Mouse (Mus musculus): ENCODE results near the gene Klhl3. TPM values are rescaled to one million over a fixed set of nuclear protein-coding genes. Genes with fewer than 3 reads are reported as not detected.

The Klhl3 gene
- total RNA-seq, 2 experiments from 2014 or later = 0.36 to 0.67 TPM

DNA sequence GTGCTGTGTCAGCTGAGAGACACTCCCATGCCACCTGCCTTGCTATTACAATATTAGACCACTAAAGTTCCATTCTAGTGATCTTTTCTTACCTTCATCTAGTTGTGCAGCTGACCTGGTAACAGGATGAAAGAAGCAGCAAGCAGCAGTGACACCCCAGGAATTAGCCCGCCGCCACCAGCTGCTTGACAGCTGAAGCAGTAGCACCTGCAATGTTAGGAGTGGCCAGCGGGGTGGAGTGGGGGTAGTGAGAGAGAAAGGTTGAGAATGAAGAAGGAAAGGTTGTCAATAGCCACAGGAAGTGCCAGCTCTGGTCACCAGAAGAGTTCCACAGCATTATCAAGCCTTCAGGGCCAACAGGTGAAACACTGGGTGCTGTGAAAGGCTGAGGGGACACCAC lies 18.3 kb upstream of the Klhl3 start:
- intact Hi-C loops (cut with DNase I) = no loop called here
- Histone ChIP-seq H3K4me3 (no peak overlapping the region), H3K27ac (no peak overlapping the region)
- no peak for DNase-seq
- TF ChIP-seq CTCF (IDR thresholded peaks at IDR 0.05) = no peak

DNA sequence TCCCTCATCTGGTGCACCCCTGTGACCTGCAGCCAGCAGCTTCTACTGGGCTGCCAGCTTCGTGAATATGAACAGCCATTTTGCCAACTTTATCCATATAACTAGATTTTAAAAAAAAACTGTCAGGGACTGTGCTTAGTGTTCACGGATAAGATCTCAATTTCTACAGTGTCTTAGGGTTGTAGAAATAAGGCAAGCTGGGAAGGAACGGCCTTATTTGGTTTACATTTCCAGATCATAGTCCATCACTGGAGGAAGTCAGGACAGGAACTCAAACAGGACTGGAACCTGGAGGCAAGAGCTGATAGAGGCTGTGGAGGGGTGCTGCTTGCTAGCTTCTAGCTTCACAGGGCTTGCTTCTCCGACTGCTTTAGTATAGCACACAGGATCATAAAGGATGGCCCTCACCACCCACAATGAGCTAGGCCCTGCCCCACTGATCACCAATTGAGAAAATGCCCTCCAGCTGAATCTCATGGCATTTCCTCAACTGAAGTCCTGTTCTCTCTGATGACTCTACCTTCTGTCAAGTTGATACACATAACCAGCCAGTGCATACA lies 16.4 kb upstream of the Klhl3 start:
- no peak for DNase-seq
- H3K4me3 ChIP-seq = peak overlapping the region; percentile 96
- TF ChIP-seq CTCF (IDR thresholded peaks at IDR 0.05) = no peak
- H3K27ac ChIP-seq = peak overlapping the region; percentile 100
- intact Hi-C loops (cut with DNase I) = loop anchor here (2.0 to 10.0 kb wide), 2 partner anchors 27 to 255 kb away; partner anchors contain the start of genes 2210016F16Rik and Idnk

DNA sequence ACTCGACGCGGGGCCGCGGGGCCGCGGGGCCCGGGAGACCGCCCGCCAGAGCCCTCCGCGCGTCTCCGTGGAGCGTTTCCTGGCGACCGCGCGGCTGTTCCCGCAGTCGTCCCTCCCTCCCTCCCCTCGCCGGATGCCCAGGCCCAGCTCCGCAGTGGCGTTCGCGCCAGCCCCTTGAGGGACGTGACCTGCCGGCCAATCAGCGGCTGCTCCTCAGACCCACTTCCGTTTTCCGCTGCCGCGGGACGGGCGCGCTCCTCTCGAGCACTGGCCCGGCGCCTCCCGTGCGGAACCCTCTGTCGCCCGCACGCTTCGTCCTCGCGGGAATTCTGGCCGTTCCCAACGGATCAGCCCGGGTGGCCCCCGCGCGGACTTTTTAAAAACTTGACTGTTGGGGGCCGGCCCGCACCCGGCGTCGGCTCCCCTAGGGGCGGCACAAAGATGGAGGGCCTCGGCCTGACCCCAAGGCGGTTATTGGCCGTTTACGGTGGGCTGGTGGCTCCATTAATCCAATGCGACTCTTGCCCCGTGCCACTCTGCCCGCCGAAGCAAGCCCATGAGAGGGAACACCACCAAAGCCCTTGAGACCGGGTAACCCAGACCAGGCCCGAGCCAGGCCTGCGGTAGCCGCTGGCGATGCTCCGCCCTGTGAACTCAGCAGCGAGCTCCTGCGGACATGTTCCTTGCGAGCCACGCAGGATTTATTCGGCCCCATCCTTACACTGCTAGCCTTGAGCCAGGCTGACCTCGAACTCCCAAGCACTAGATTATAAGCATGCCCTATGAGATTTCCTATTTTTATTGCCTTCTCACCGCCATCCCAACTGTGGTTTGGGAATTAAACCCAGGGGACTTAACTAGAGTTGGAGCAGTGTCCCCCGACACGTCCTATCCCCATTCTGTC lies 15.6 kb upstream of the Klhl3 start:
- Histone ChIP-seq H3K4me3 (peak overlapping the region; percentile 96), H3K27ac (peak overlapping the region; percentile 100)
- peak; percentile 99 for DNase-seq
- intact Hi-C loops (cut with DNase I) = loop anchor here (2.0 to 10.0 kb wide), 2 partner anchors 28 to 256 kb away; partner anchors contain the start of genes 2210016F16Rik and Idnk
- TF ChIP-seq CTCF (IDR thresholded peaks at IDR 0.05) = peak; percentile 9; the same call in 1 of the 2 replicates

DNA sequence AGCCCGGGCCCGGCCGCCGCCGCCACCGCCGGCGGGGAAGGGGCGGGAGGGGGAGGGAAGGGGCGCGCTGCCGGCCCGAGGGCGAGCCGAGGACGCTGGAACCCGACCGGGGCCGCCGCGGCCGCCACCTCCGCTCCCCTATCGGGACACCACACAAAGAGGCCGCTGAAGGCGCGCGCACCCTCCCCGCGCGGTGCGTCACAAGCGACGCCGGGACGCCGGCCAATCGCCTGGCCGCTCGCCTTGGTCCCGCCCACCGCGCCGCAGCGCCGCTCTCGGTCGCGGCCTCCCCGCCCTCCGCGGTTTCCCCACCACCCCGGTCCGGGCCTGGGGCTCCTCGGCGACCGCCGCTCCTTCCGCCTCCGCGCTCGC lies 15.0 kb upstream of the Klhl3 start, which contains the start of gene Hnrnpa0:
TSS of gene Hnrnpa0 (minus strand) at position 161 of the 372 bp plus-strand sequence.
- Histone ChIP-seq H3K4me3 (peak within 1 kb of the TSS; percentile 96), H3K27ac (peak within 1 kb of the TSS; percentile 100)
- no peak for TF ChIP-seq CTCF (IDR thresholded peaks at IDR 0.05)
- DNase-seq = peak; percentile 97
- intact Hi-C loops (cut with DNase I) = loop anchor here (2.0 to 10.0 kb wide), 2 partner anchors 28 to 256 kb away; partner anchors contain the start of genes 2210016F16Rik and Idnk

DNA sequence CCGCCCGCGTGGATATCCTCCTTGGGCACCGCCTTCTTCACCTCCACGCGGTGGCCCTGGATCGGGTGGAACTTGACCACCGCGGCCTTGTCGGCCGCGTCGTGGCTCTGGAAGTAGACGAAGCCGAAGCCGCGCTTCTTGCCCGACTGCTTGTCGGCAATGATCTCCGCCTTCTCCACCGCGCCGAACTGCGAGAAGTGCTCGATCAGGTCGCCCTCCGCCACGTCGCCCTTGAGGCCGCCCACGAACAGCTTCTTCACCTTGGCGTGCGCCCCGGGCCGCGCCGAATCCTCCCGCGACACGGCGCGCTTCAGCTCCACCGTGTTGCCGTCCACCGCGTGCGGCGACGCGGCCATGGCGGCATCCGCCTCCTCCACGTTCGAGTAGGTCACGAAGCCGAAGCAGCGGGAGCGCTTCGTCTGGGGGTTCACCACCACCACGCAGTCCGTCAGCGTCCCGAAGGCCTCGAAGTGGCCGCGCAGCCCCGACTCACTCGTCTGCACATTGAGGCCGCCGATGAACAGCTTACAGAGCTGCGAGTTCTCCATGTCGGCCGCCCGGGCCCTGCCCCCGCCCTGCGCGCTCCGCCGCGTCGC lies 14.5 kb upstream of the Klhl3 start:
- intact Hi-C loops (cut with DNase I) = loop anchor here (2.0 to 10.0 kb wide), 2 partner anchors 29 to 257 kb away; partner anchors contain the start of genes 2210016F16Rik and Idnk
- TF ChIP-seq CTCF (IDR thresholded peaks at IDR 0.05) = no peak
- Histone ChIP-seq H3K27ac (peak overlapping the region; percentile 100), H3K4me3 (peak overlapping the region; percentile 96)
- peak; percentile 72 for DNase-seq

DNA sequence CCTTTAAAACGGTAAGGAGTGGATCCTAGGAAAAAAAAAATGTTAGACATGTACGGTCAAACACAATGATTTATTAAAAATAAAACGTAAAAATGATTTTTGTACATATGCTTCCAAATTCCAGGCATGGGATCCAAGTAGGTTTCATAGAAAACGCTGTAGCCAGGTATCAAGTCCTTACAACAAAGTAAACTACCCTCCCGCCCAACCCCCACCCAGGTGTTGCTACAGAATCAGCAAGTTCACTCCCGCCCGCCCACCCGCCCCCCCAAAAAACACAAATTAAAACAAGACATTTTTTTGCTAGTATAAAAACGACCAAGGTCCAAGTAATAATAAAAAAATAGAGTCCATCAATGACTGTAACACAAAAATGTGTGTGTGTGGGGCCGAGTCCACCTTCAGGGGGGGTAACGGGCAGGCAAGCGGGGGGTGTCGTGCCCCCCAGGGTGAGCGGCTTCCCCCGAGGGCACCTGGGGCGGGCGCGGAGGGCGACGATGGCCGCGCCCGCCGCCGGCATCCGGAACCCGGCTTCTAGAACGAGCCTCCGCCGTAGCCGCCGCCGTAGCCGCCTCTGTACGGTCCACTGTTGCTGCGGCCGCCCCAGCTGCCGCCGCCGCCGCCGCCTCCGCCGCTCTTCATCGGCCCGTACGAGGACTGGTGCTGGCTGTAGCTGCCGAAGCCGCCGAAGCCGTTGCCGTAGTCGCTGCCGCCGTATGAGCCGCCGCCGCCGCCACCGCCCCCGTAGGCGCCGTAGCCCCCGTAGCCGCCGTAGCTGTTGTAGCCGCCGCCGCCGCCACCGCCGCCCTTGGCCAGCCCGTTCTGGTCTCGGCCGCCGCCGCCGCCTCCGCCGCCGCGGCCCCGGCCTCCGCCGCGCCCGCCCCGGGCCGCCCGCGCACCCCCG lies 13.7 kb upstream of the Klhl3 start:
- intact Hi-C loops (cut with DNase I) = loop anchor here (10.0 kb wide), 1 partner anchor 258 kb away; the partner anchor contains the start of gene 2210016F16Rik
- no peak for TF ChIP-seq CTCF (IDR thresholded peaks at IDR 0.05)
- peak overlapping the region; percentile 96 for H3K4me3 ChIP-seq
- DNase-seq = peak; percentile 64
- H3K27ac ChIP-seq = peak overlapping the region; percentile 100

DNA sequence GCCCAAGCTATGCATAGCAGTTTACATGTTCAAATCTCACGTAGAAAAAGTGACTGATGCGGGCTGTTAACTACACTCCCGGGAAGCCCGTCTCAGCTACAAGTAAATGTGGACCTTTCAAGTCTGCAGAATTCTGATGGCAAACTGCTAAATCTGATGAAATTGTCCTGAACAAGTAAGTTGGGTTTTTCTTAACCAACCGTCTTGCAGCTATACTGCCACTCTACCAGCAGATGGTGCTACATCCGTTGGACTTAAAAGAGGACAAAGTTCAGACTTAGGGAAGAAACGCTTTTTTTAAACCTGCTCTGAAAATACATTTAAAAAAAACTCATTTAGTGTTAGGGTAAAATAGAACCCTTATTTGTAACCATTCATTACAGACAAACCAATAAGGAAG lies 12.7 kb upstream of the Klhl3 start:
- H3K4me3 ChIP-seq = peak overlapping the region; percentile 96
- DNase-seq = peak; percentile 36
- peak overlapping the region; percentile 100 for H3K27ac ChIP-seq
- intact Hi-C loops (cut with DNase I) = loop anchor here (10.0 kb wide), 1 partner anchor 259 kb away; the partner anchor contains the start of gene 2210016F16Rik
- TF ChIP-seq CTCF (IDR thresholded peaks at IDR 0.05) = no peak; the same call in 1 of the 2 replicates

DNA sequence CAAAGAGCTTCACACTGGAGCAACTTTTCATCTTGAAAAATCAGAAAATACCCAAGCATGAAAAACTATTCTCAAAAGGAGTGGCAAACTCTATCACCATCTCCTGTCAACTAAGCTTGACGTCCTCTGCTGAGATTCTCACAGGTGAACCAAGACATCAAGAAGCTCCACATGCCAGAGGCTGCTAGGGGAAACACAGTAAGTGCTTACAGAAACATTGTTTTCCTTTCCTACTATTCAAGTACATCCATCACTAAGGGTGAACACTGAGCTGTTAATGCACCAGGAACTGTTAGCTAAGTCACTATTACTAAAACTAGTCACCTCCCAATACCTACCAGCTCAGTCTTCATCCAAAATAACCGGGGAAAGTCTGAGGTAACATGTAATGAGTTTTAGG lies 11.6 kb upstream of the Klhl3 start:
- DNase-seq = no peak
- TF ChIP-seq CTCF (IDR thresholded peaks at IDR 0.05) = no peak
- Histone ChIP-seq H3K27ac (no peak overlapping the region), H3K4me3 (no peak overlapping the region)
- intact Hi-C loops (cut with DNase I) = loop anchor here (10.0 kb wide), 1 partner anchor 260 kb away; the partner anchor contains the start of gene 2210016F16Rik

DNA sequence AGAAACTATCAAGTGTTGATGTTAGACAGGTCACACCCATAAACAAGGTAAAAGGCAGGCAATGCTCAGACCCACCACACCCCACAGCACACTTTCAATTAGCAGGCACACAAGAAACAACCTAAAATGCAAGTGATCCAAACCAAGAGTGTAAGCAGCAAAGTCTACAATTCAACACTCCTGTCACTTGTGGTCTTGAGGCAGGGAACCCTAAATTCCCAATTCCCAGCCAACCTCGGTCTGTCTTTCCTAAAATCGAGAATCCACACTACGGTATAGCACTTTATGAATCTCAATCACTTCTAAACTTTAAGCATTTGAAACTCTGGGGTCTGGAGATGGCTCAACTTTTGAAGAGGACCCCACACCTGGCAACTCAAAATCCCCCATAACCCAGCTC lies 10.9 kb upstream of the Klhl3 start:
- intact Hi-C loops (cut with DNase I) = loop anchor here (10.0 kb wide), 1 partner anchor 261 kb away; the partner anchor contains the start of gene 2210016F16Rik
- TF ChIP-seq CTCF (IDR thresholded peaks at IDR 0.05) = no peak
- DNase-seq = no peak
- no peak overlapping the region for H3K27ac ChIP-seq
- no peak overlapping the region for H3K4me3 ChIP-seq

DNA sequence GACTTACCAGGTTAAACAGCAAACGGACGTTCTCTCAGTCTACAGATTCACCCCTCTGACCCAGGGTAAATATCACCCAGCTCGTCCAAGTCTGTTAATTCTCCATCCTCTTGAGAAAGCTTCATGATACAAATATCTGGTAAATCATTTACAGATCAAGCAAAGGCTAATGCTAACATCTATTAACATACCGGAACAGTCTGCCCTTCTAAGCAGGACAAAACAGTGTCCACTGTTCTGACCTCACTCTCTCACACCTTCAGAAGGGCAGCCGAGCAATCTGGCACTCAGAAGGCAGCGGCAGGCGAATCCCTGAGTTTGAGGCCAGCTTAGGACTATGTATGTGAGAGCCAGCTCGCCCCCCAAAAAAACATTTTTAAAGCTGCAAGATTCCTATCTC lies 10.0 kb upstream of the Klhl3 start:
- TF ChIP-seq CTCF (IDR thresholded peaks at IDR 0.05) = no peak
- Histone ChIP-seq H3K4me3 (no peak overlapping the region), H3K27ac (no peak overlapping the region)
- intact Hi-C loops (cut with DNase I) = loop anchor here (10.0 kb wide), 1 partner anchor 261 kb away; the partner anchor contains the start of gene 2210016F16Rik
- no peak for DNase-seq

DNA sequence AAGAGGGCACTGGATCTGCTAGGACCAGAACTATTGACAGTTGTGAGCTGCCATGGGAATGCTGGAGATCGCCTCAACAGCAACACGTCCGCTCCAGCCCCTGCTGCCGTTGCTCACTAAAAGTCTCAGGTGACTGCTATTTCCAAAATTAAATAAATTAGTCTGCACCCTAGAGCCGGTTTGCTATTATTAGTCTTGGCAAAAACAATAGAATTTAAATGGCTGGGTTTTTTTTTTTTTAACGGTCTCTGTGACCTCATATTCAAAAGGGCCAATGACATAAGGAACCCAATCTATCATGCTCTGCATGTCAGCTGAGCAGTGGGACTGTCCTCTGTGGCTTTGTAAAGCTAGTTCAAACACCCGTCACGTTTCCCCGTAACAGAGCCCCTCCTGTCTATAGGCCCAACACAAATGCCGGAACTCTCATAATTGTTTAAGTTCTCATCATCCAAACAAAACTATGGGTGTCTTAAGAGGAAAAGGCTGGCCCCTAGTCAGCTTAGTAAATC lies 9.4 kb upstream of the Klhl3 start:
- intact Hi-C loops (cut with DNase I) = loop anchor here (10.0 kb wide), 1 partner anchor 262 kb away; the partner anchor contains the start of gene 2210016F16Rik
- TF ChIP-seq CTCF (IDR thresholded peaks at IDR 0.05) = no peak
- no peak overlapping the region for H3K27ac ChIP-seq
- H3K4me3 ChIP-seq = no peak overlapping the region
- DNase-seq = no peak
